Mouse (Mus musculus) lung, adult 2 months (tissue): ENCODE results near the gene Cse1l.

Experiments
- CTCF ChIP-seq: fragments of 200-500 bp; IDR thresholded peaks from 2 replicates; pipeline ENCODE4 v1.5.1; 2011; ENCODE audit warnings: mild to moderate bottlenecking, low read length, control low read depth; ENCODE audit not compliant: insufficient read depth
- POLR2A ChIP-seq: fragments of 200-500 bp; IDR thresholded peaks from 2 replicates; pipeline ENCODE4 v1.6.1; 2011; ENCODE audit warnings: low read depth, mild to moderate bottlenecking, control low read depth, low read length, borderline replicate concordance; ENCODE audit errors: extremely low read depth

DNA sequence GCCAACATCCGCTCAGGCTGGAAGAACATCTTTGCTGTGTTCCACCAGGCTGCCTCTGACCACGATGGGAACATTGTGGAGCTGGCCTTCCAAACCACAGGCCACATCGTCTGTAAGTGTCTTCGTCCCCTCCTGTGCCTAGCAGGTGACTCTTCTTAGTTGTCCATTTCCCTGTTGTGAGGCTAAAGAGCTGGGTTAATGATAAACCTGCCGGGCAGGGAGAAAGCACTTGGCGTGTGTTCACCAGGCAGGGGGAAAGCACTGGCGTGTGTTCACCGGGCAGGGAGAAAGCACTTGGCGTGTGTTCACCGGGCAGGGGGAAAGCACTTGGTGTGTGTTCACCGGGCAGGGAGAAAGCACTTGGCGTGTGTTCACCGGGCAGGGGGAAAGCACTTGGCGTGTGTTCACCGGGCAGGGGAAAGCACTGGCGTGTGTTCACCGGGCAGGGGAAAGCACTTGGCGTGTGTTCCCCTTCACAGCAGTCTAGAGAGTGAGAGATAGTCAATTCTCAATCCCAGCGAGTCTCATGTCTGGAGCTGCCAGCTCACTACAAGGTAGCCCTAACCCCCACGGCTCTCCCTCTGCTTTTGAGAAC is 35.5 kb upstream of the Cse1l start:
- TF ChIP-seq CTCF = no peak
- no peak for TF ChIP-seq POLR2A
